Comparison of ENCODE assay signal across 8 mouse cellular contexts in the genomic region with DNA sequence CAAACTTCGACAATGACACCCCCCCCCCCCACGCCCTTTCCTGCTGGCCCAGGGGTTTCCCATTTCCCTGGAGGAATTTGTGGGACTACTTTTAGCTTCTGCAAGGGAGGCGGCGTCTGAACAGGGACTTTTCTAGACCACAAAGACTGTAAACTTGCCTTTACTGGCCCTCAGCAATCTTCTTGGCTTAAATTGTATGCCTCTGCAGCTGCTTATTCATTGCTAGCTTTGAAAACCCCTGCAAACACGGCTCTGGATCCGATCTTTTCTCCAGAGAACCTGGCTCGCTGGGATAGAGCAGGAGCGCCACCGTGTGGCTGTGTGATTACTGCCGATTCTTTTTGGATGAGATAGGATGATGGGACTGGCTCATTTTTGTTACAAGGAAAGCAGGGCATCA. TPM values are rescaled to one million over a fixed set of nuclear protein-coding genes. Genes with fewer than 3 reads are reported as not detected.
A peak's percentile ranks its signal among the peaks of the same experiment; 100 is the strongest.
DNase-seq lines count a peak whose midpoint lies in the region; ATAC-seq and TF ChIP-seq lines count a peak whose summit lies in the region.

No protein-coding gene starts in this region.

- H3K27me3 ChIP-seq in cerebellum, adult 2 months (ENCODE audit: control insufficient read depth, insufficient read depth, low read length), result no peaks in the 10 kb centered on the region
- H3K27me3 ChIP-seq in lung, embryonic 14.5 days (ENCODE audit: insufficient read depth, low read length), result no peaks in the 10 kb centered on the region

- DNase-seq in MEL-GATA-1-ER (ENCODE audit: extremely low read depth, low read depth), result peak; percentile 72
- DNase-seq in cerebellum, adult 2 months, result peak; percentile 63 to 81
- DNase-seq in forelimb bud, embryonic 11.5 days (ENCODE audit: low read depth, low spot score), result peak; percentile 86
- DNase-seq in layer of hippocampus, adult 8-10 months (ENCODE audit: low spot score in 2 of 2), result peak; percentile 79 to 93
- peak; percentile 98 for DNase-seq in lung, embryonic 14.5 days
- peak; percentile 73 for DNase-seq in testis, postnatal 14 days (ENCODE audit: low spot score)

- TF ChIP-seq CTCF in cerebellum, adult 2 months (IDR thresholded peaks at IDR 0.05; ENCODE audit: borderline replicate concordance, insufficient read depth, low read depth, low read length), result peak; percentile 89
- peak; percentile 99 for TF ChIP-seq CTCF in lung, embryonic 14.5 days (IDR thresholded peaks at IDR 0.05; ENCODE audit: low read depth)

- WGBS in cerebellum, adult 2 months, result 12% methylated on average over 10 of the region's 10 CpGs
- 3% methylated on average over 10 of the region's 10 CpGs for WGBS in lung, embryonic 14.5 days

- no peak overlapping the region for H3K9ac ChIP-seq in lung, embryonic 14.5 days

- peak overlapping the region; percentile 43 for H3K4me2 ChIP-seq in lung, embryonic 14.5 days

- H3K4me3 ChIP-seq in cerebellum, adult 2 months (replicated peaks; ENCODE audit: insufficient read depth, low read depth, low read length), result no peak overlapping the region
- no peak overlapping the region for H3K4me3 ChIP-seq in lung, embryonic 14.5 days (ENCODE audit: low read depth, low read length)

- peak; percentile 80 to 84 for ATAC-seq in hematopoietic stem cell, adult 5-6 weeks (replicated peaks in 1 of 2; ENCODE audit: insufficient read depth in 1 of 2, low FRiP score in 2 of 2, low TSS enrichment in 1 of 2, low read depth in 1 of 2, poor library complexity in 2 of 2, severe bottlenecking in 2 of 2)
- ATAC-seq in lung, embryonic 14.5 days (ENCODE audit: insufficient read depth), result peak; percentile 64
- peak; percentile 88 for ATAC-seq in neutrophil, adult 5-6 weeks (ENCODE audit: extremely low read depth, insufficient number of reproducible peaks, low FRiP score, poor library complexity, severe bottlenecking)

- no peaks in the 10 kb centered on the region for H3K4me1 ChIP-seq in cerebellum, adult 2 months (ENCODE audit: control insufficient read depth, insufficient read depth, low read length)
- no peaks in the 10 kb centered on the region for H3K4me1 ChIP-seq in lung, embryonic 14.5 days (ENCODE audit: insufficient read depth)

- no peak overlapping the region for H3K27ac ChIP-seq in cerebellum, adult 2 months (ENCODE audit: insufficient read depth, low read length)
- H3K27ac ChIP-seq in lung, embryonic 14.5 days (ENCODE audit: low read depth), result peak overlapping the region; percentile 43

- no peak for TF ChIP-seq POLR2A in cerebellum, adult 2 months (IDR thresholded peaks at IDR 0.05; ENCODE audit: borderline replicate concordance, insufficient read depth, low read length)

- no peaks in the 10 kb centered on the region for H3K36me3 ChIP-seq in lung, embryonic 14.5 days (ENCODE audit: insufficient read depth)

- H3K9me3 ChIP-seq in lung, embryonic 14.5 days (ENCODE audit: low read depth, low read length), result no peaks in the 10 kb centered on the region

RNA-seq across cellular contexts. Expression of a gene that starts 32.7 kb away (rescaled TPM):
- not detected in 2 replicates for polyA plus RNA-seq in cerebellum, adult 2 months (2012; rRNA removed)
- total RNA-seq in hematopoietic stem cell, adult 5-6 weeks (2017), result not detected in 2 replicates
- not detected for total RNA-seq in layer of hippocampus, adult 8-10 months (2022)
- polyA plus RNA-seq in lung, embryonic 14.5 days (2014; fragmentation: Nextera tagmentation; extraction: Ambion mirVana), result not detected in 2 replicates
- total RNA-seq in neutrophil, adult 5-6 weeks (2017), result 1.6 TPM in 1 of 2 replicates, not detected in the other
